Mouse (Mus musculus) layer of hippocampus, adult 2 months (tissue): ENCODE measurements at regions not wholly inside any gene's neighbourhood (a gene's known extent, or its start where the extent isn't known, plus 50 kb on each side); places are given as distances from the start of the nearest gene placed in this dataset.

Experiments
- DNase-seq, 2 experiments: peaks; one replicate each; pipeline ENCODE4 v3.0.0; 2022; ENCODE audit warnings: low spot score in 2 of 2
- H3K27ac ChIP-seq: fragments of 200-600 bp; 2 replicates; pipeline ENCODE4 v1.8.1; 2022
- H3K4me3 ChIP-seq: fragments of 200-600 bp; 2 replicates; pipeline ENCODE4 v1.8.1; 2022; ENCODE audit warnings: mild to moderate bottlenecking
- CTCF ChIP-seq: fragments of 200-600 bp; conservative IDR thresholded peaks from 2 replicates; pipeline ENCODE4 v1.8.1; 2022; ENCODE audit warnings: antibody characterized with exemption, mild to moderate bottlenecking, moderate library complexity

DNA sequence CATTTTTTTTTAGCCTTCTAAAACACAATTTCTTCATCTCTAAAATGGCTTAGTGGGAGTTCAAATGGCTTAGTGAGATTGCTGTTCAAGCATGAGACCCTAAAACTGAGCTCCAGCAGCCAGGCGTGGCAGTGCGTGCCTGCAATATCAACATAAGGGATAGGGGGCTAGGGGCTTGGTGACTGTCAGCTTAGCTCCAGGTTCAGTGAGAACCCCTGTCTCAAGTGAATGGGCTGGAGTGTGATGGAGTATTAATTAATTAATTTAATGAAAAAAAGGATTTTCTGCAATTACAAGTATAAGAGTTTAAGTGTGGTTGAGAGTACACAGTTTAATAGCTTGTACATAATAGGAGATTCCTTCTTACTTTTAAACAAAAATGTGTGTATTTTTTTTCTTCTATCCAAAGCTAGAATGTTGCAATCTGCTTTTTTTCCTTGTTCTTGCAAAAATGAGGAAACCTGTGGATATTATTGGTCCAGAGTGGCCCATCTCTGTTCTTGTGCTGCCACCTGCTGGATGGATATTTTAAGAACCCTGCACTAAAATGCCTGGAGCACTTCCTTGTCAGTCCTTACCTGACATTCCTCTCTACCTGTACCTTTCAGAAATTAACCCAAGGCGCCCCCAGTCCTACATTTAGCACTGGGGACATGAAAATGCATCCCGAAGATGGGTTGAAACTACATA is 54.0 kb upstream of the Usp47 start:
- TF ChIP-seq CTCF = peak; percentile 91
- DNase-seq = peak; percentile 83 to 87
- no peak overlapping the region for H3K27ac ChIP-seq
- H3K4me3 ChIP-seq = no peak overlapping the region

DNA sequence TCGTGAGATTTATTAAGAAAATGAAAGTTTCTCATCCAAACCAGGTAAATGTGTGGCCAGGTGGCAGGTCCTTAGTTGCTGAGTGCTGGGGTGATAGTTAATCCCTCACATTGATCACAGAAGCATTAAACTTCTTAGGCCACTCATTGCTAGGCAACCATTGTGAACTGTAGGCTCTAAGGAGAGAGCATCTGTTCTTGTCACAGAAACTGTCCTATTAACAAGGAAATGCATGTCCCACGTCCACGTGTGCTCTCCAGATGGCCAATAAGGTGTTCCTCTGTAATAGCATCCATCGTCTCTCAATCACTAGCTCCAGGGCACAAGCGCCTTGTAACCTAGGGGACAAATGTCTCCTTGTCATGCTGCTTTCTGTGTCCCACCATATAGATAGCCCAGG is 55.0 kb upstream of the Usp47 start:
- no peak overlapping the region for H3K4me3 ChIP-seq
- H3K27ac ChIP-seq = no peak overlapping the region
- TF ChIP-seq CTCF = no peak
- no peak for DNase-seq

DNA sequence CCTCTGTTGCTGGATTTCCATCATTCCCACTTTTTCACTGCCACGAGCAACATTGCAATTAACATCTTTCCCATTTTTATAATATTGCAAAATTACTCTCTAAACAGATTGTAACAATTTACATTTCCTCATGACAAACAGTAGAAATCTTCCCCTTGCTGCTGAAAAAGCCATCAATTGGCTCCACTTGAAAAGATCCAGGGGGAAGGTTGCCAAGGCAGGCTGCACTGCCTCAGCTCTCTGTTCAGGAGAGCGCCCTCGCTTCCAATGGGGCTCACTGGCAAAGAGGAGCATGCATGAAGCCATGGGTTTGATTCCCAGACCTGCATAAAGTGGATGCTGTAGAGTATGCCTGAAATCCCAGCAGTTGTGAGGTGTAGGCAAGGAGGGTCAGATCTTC is 56.6 kb upstream of the Usp47 start:
- DNase-seq = peak in 1 of 2 experiments; percentile 52
- no peak overlapping the region for H3K4me3 ChIP-seq
- TF ChIP-seq CTCF = no peak
- H3K27ac ChIP-seq = peak overlapping the region; percentile 53

DNA sequence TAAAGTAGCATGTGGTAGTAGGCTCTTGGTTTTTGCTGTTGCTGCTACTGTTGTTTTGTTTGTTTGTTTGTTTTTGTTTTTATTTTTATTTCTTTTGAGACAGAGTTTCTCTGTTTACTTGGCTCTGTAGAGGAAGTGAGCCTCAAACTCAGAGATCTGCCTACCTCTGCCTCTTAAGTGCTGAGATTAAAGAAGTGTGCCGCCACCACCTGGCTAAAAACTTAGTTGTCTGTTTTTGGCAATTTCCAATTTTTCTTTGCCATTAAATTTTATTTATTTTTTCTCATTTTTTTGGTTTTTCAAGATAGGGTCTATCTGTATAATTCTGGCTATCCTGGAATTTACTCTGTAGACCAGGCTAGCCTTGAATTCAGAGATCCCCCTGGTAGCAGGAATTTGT is 59.3 kb upstream of the Usp47 start:
- no peak for DNase-seq
- Histone ChIP-seq H3K4me3 (no peak overlapping the region), H3K27ac (no peak overlapping the region)
- peak; percentile 47 for TF ChIP-seq CTCF

DNA sequence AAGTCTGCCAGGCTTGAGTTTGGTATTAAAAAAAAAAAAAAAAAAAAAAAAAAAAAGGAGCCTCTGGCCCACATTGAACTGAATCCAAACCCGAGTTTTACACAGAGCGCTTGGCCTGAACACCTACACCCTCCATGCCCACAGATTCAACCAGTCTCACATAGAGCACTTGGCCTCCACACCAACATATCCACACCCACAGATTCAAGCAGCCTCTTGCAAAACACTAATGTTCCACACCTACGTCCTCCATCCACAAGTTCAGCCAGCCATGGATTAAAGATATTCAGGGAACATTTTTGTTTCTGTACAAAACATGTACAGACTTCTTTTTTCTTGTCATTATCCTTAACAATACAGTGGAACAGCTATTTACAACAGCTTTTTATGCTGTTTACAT is 63.3 kb upstream of the Usp47 start:
- H3K4me3 ChIP-seq = no peak overlapping the region
- peak in 1 of 2 experiments; percentile 23 for DNase-seq
- TF ChIP-seq CTCF = no peak
- H3K27ac ChIP-seq = peak overlapping the region; percentile 68

DNA sequence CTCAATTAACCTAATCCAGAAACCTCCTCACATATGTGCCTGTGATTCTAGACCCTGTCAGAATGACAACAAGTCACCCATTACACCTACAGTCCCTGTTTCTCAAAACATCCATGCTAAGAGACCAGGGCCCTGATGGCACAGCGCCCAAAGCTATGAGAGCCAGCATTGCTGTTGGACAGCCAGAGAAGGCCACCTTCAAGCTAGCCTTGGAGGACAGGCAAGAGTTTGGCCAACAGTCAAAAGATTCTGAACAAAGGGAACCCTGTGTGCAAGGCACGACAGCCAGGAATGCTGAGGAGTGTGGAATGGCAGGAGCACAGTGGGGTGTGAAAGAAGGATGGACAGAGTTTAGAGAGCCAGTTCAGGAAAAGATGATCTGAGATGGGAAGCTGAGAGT is 66.6 kb upstream of the Usp47 start:
- H3K4me3 ChIP-seq = no peak overlapping the region
- H3K27ac ChIP-seq = no peak overlapping the region
- DNase-seq = no peak
- TF ChIP-seq CTCF = no peak

DNA sequence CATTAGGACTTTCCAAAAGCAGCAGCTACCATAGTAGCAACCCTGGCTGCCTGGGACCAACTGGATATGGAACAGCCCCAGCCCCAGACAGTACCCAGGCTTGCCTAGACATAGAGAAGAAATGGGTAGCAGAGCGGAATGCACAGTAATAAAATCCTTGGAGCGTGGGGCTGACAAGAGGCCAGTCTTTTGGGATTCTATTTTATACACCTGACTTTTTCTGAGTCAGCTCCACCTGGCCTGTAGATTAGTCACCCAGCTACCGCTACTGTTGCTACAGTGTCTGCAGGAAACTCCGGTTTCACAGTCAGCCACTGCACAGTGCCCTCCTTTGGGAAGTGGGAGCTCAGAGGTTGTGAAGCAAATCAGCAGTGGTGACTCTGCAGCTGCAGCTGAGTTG is 83.7 kb upstream of the Usp47 start:
- no peak overlapping the region for H3K27ac ChIP-seq
- no peak overlapping the region for H3K4me3 ChIP-seq
- no peak for TF ChIP-seq CTCF
- no peak for DNase-seq

DNA sequence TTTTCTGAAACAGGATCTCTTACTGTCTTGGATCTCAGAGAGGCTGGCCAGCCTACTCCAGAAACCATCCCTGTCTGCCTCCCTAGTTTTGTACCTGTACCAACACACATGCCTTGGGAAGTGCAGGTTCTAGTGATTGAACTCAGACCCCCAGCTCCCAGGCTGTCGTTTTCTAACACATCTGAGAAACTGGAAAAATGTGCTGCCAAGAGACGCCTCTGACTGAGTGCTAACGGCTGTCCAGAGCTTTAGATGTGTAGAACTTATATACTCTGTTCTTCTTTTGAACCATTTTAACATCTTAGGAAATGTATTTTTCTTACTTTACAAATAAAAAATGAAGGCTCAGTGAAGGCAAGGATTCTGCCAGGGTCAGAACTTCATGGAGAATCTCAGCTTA is 85.8 kb upstream of the Usp47 start:
- Histone ChIP-seq H3K4me3 (no peak overlapping the region), H3K27ac (no peak overlapping the region)
- no peak for TF ChIP-seq CTCF
- no peak for DNase-seq

DNA sequence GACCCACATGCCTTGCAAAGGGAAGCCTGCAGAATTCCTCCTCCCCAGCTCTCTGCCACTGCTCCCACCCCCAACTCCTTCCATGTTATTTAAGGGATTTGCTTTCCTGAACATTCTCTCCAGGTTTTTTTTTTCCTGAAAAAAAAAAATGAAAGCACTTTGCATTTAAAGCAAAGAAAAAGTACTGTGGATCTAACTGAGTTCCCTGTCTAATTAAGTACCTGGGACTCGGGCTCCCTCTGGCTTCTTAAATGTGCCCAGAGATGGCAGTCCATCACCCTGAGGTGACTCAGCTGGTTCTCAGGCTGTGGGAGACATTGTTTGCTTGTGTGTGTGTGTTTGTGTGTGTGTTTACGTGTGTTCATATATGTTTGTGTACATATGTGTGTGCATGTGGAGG is 86.2 kb upstream of the Usp47 start:
- DNase-seq = no peak
- TF ChIP-seq CTCF = peak; percentile 52
- no peak overlapping the region for H3K27ac ChIP-seq
- H3K4me3 ChIP-seq = no peak overlapping the region

DNA sequence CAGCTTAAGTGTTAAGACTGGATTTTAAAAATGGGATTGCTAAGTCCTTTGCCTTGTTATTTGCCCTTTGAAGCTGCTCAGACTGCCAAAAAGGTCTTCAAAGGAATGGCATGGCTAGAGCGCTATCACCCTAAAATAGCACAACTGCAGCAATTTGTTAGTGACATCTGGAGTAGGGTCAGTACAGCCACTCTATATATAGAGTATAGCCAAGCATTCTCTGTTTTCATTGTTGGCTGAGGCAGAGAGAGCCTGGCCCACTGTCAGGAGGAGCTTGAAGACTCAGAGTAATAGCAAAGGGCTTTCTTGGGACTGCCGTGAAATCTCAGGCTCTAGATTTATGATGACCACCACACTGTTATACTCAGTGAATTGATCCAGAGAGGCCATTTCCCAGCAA is 90.6 kb upstream of the Usp47 start:
- no peak for DNase-seq
- Histone ChIP-seq H3K4me3 (no peak overlapping the region), H3K27ac (no peak overlapping the region)
- no peak for TF ChIP-seq CTCF

DNA sequence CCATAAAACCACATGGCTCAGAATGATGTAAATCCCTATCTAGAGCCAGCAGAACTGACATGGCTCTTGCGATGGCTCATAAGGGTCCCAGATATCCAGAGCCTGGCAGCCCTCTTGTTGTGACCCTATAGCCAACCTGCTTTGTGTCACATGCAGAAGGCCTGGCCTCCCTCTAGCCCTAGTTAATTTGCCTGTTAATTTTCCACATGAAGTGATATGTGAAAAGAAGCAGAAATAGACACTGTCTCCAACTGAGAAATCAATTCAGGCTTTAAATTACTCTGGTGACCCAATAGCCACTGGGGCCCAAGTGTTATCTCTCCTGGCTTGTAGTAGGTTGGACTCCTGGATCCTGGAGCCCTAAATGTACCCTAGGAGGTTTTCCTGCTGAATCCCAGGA is 103.3 kb upstream of the Usp47 start:
- Histone ChIP-seq H3K4me3 (no peak overlapping the region), H3K27ac (no peak overlapping the region)
- DNase-seq = no peak
- TF ChIP-seq CTCF = no peak

DNA sequence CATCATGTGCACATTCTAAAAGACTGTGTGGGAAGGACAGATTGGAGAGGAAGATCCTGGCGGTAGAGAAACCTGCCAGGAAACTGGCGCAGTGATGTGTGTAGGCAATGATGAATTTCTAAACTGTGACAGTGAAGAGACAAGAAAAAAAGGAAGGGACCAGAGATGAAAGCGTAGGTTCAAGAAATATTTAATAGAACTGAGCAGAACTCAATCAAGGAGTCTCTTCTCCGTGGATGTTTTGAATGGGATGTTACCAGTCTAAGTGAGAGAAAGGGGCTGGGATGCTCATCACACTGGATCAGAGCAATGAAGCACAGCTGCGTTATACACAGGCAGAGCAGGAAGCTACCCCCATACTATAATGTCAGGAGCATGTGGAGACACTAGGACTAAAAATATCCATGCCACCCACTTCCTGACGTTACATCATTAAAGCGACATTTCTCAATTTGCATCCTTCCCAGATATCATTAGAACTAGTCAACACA is 119.5 kb upstream of the Usp47 start:
- peak overlapping the region; percentile 80 for H3K27ac ChIP-seq
- DNase-seq = peak; percentile 35 to 69
- TF ChIP-seq CTCF = no peak
- H3K4me3 ChIP-seq = no peak overlapping the region

DNA sequence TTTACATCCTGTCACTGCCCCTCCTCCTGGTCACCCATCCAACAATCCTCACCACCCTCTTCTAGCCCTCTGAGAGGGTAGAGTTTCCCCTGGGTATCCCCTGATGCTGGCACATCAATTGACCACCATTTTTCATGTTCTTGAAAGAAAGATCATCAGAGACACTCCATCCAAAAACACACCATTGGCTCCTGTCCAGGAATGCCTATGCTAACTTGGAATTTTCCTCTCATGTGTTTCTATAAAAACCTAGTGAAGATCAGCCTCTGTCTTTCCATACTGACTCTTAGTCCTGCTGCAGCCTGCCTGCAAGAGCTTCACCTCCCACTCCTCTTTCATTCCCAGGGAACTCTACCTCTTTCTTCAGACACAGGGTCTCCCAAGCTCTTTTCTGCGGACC is 117.2 kb upstream of the Galnt18 start:
- peak overlapping the region; percentile 90 for H3K27ac ChIP-seq
- DNase-seq = no peak
- no peak for TF ChIP-seq CTCF
- H3K4me3 ChIP-seq = no peak overlapping the region

DNA sequence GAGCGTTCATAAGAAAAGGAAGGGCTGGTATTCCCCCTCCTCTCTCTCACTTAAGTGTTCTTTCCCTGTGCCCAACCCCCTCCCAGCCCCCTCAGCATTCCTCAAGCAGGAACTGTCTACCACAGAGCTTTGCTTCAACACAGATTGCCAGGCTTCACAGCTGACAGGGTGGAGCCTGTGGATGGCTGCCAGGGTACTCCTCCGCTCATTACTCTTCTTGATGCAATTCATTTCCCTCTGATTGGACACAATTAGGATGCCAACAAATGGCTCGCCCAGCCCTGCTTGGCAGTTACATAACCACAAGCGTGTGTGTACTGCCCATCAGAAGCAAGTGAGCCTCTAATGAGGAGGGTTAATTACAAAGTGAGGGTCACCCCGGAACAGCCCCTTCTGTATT is 116.5 kb upstream of the Galnt18 start:
- no peak for TF ChIP-seq CTCF
- peak overlapping the region; percentile 90 for H3K27ac ChIP-seq
- no peak overlapping the region for H3K4me3 ChIP-seq
- peak; percentile 92 to 93 for DNase-seq
